Mouse (Mus musculus): ENCODE measurements around the gene Acot10.

GRCm38 (mm10) chr15:20666650-20667049 lies at the start of gene Acot10:
- TF ChIP-seq HCFC1 (IDR thresholded peaks at IDR 0.05; ENCODE audit: borderline replicate concordance, insufficient read depth, low read length) (no peak), ZNF384 (IDR thresholded peaks at IDR 0.05; ENCODE audit: low read depth, low read length) (no peak), MAFK (IDR thresholded peaks at IDR 0.05; ENCODE audit: insufficient read depth, low read depth, low read length) (no peak), ZC3H11A (IDR thresholded peaks at IDR 0.05; ENCODE audit: borderline replicate concordance, low read depth, low read length) (no peak), CHD2 (IDR thresholded peaks at IDR 0.05; ENCODE audit: low read depth, low read length) (no peak)
